Mouse (Mus musculus) MEL (cell line): ENCODE measurements around the gene Rnf166. TPM values are rescaled to one million over a fixed set of nuclear protein-coding genes. Genes with fewer than 3 reads are reported as not detected.

Experiments used
- DNase-seq: peaks from one replicate; pipeline ENCODE4 v3.0.0; 2011; ENCODE audit warnings: low read depth, low spot score
- H3K27ac ChIP-seq: 2 replicates; pipeline ENCODE4 v1.5.1; 2012; ENCODE audit warnings: low read depth, mild to moderate bottlenecking, control low read depth, low read length, moderate library complexity; ENCODE audit not compliant: control insufficient read depth
- H3K27me3 ChIP-seq, 2 experiments: fragments of 150-350 bp in 1 of 2; sonication (generic) in 1 of 2; 2 replicates each; pipeline ENCODE4 v1.6.1; 2012; ENCODE audit warnings: low read length in 2 of 2, mild to moderate bottlenecking in 2 of 2, improper control_type of control experiment in 1 of 2, moderate library complexity in 1 of 2; ENCODE audit not compliant: insufficient read depth in 2 of 2, control insufficient read depth in 1 of 2
- H3K36me3 ChIP-seq, 2 experiments: 2 replicates each; pipeline ENCODE4 v1.6.1; 2012 to 2014; ENCODE audit warnings: low read length in 2 of 2, improper control_type of control experiment in 1 of 2, inconsistent platforms in 1 of 2, mild to moderate bottlenecking in 1 of 2; ENCODE audit not compliant: insufficient read depth in 2 of 2, control insufficient read depth in 1 of 2
- H3K4me1 ChIP-seq, 2 experiments: fragments of 150-350 bp in 1 of 2; sonication (generic) in 1 of 2; 2 replicates each; pipeline ENCODE4 v1.6.1; 2012; ENCODE audit warnings: low read length in 2 of 2, improper control_type of control experiment in 1 of 2, mild to moderate bottlenecking in 1 of 2; ENCODE audit not compliant: insufficient read depth in 2 of 2, control insufficient read depth in 1 of 2
- H3K4me3 ChIP-seq, 2 experiments: fragments of 150-350 bp in 1 of 2; sonication (generic) in 1 of 2; 2 replicates each; pipeline ENCODE4 v1.5.1; 2012; ENCODE audit warnings: low read depth in 2 of 2, low read length in 2 of 2, mild to moderate bottlenecking in 2 of 2, moderate library complexity in 2 of 2, control low read depth in 1 of 2, improper control_type of control experiment in 1 of 2; ENCODE audit not compliant: control insufficient read depth in 1 of 2, insufficient read depth in 1 of 2
- H3K79me2 ChIP-seq: 2 replicates; pipeline ENCODE4 v1.6.1; 2012; ENCODE audit warnings: mild to moderate bottlenecking, low read length, moderate library complexity; ENCODE audit not compliant: control insufficient read depth, poor library complexity, insufficient read depth
- H3K9ac ChIP-seq: 2 replicates; pipeline ENCODE4 v1.6.1; 2012; ENCODE audit warnings: low read depth, mild to moderate bottlenecking, control low read depth, low read length, moderate library complexity; ENCODE audit not compliant: control insufficient read depth, poor library complexity, severe bottlenecking
- H3K9me3 ChIP-seq: fragments of 150-350 bp; sonication (generic); replicated peaks from 2 replicates; pipeline ENCODE4 v1.6.1; 2012; ENCODE audit warnings: mild to moderate bottlenecking, low read length, improper control_type of control experiment, moderate library complexity; ENCODE audit not compliant: insufficient read depth
- CTCF ChIP-seq, 3 experiments: IDR thresholded peaks in 2 of 3; conservative IDR thresholded peaks in 1 of 3; 2 replicates each; pipeline ENCODE4 v1.5.1; 2011 to 2012; ENCODE audit warnings: low read length in 3 of 3, low read depth in 2 of 3, mild to moderate bottlenecking in 2 of 3, improper control_type of control experiment in 1 of 3, inconsistent platforms in 1 of 3, mixed read lengths in 1 of 3, moderate library complexity in 1 of 3; ENCODE audit not compliant: control insufficient read depth in 1 of 3, insufficient read depth in 1 of 3, poor library complexity in 1 of 3, severe bottlenecking in 1 of 3
- E2F4 ChIP-seq: IDR thresholded peaks from 2 replicates; pipeline ENCODE4 v1.6.1; 2011; ENCODE audit warnings: low read depth, low read length, improper control_type of control experiment, borderline replicate concordance
- EP300 ChIP-seq, 2 experiments: IDR thresholded peaks; 2 replicates each; pipeline ENCODE4 v1.6.1; 2011; ENCODE audit warnings: improper control_type of control experiment in 2 of 2, low read length in 2 of 2, low read depth in 1 of 2, mild to moderate bottlenecking in 1 of 2
- HCFC1 ChIP-seq: IDR thresholded peaks from 2 replicates; pipeline ENCODE4 v1.6.1; 2012; ENCODE audit warnings: low read depth, mild to moderate bottlenecking, inconsistent platforms, low read length, improper control_type of control experiment, moderate library complexity
- JUND ChIP-seq: IDR thresholded peaks from 2 replicates; pipeline ENCODE4 v1.6.1; 2011; ENCODE audit warnings: low read depth, mild to moderate bottlenecking, improper control_type of control experiment, low read length
- MAFK ChIP-seq: IDR thresholded peaks from 2 replicates; pipeline ENCODE4 v1.6.1; 2011; ENCODE audit warnings: low read depth, mild to moderate bottlenecking, low read length, improper control_type of control experiment, borderline replicate concordance
- MAX ChIP-seq: IDR thresholded peaks from 2 replicates; pipeline ENCODE4 v1.6.1; 2011; ENCODE audit warnings: low read length, improper control_type of control experiment
- MXI1 ChIP-seq: IDR thresholded peaks from 2 replicates; pipeline ENCODE4 v1.6.1; 2011; ENCODE audit warnings: mild to moderate bottlenecking, low read depth, low read length, improper control_type of control experiment
- NRF1 ChIP-seq: IDR thresholded peaks from 2 replicates; pipeline ENCODE4 v1.6.1; 2014; ENCODE audit warnings: low read depth, mild to moderate bottlenecking, inconsistent platforms, low read length, improper control_type of control experiment, moderate library complexity; ENCODE audit not compliant: poor library complexity, insufficient read depth, severe bottlenecking
- POLR2A ChIP-seq, 2 experiments: IDR thresholded peaks; 2 replicates each; pipeline ENCODE4 v1.6.1; 2011 to 2012; ENCODE audit warnings: low read length in 2 of 2, mild to moderate bottlenecking in 2 of 2, control low read depth in 1 of 2, improper control_type of control experiment in 1 of 2, low read depth in 1 of 2, moderate library complexity in 1 of 2; ENCODE audit not compliant: control insufficient read depth in 1 of 2, insufficient read depth in 1 of 2, poor library complexity in 1 of 2
- RAD21 ChIP-seq: IDR thresholded peaks from 2 replicates; pipeline ENCODE4 v1.6.1; 2011; ENCODE audit warnings: mild to moderate bottlenecking, low read depth, low read length, improper control_type of control experiment
- RCOR1 ChIP-seq: IDR thresholded peaks from 2 replicates; pipeline ENCODE4 v1.6.1; 2012; ENCODE audit warnings: low read depth, mild to moderate bottlenecking, inconsistent platforms, low read length, improper control_type of control experiment
- UBTF ChIP-seq: IDR thresholded peaks from 2 replicates; pipeline ENCODE4 v1.6.1; 2012; ENCODE audit warnings: low read depth, mild to moderate bottlenecking, inconsistent platforms, low read length, improper control_type of control experiment, moderate library complexity, borderline replicate concordance; ENCODE audit not compliant: insufficient read depth
- ZC3H11A ChIP-seq: IDR thresholded peaks from 2 replicates; pipeline ENCODE4 v1.6.1; 2012; ENCODE audit warnings: low read depth, mild to moderate bottlenecking, inconsistent platforms, low read length, improper control_type of control experiment
- ZKSCAN1 ChIP-seq: IDR thresholded peaks from 2 replicates; pipeline ENCODE4 v1.6.1; 2012; ENCODE audit warnings: low read depth, mild to moderate bottlenecking, inconsistent platforms, low read length, improper control_type of control experiment, moderate library complexity
- polyA plus RNA-seq, 2 experiments: library from polyadenylated mRNA; stranded (reverse) in 1 of 2; unstranded in 1 of 2; fragments of >175 nt in 1 of 2; fragments of >200 nt in 1 of 2; gene quantifications; 2 replicates each; pipeline versions ENCODE4 v1.2.1 to v1.2.4; 2012; ENCODE audit warnings: low replicate concordance in 2 of 2, low read depth in 1 of 2; ENCODE audit not compliant: insufficient read length in 2 of 2, insufficient read depth in 1 of 2, missing spikeins in 1 of 2
- total RNA-seq: library from RNA; depleted of rRNA; stranded (reverse); fragments of 300-350 nt; gene quantifications from 2 replicates; pipeline ENCODE4 v1.2.3, GENCODE M21; 2012

Gene Rnf166
- total and polyA plus RNA-seq, 3 experiments = 18.6 to 37.7 TPM; not detected in 1

GRCm38 (mm10) chr8:122517541-122518190 is 41.8 kb upstream of the Rnf166 start:
- peaks cover 0 to 5% of the 10 kb centered on the region in 2 experiments; a peak in 2 of 4 replicates for H3K36me3 ChIP-seq

GRCm38 (mm10) chr8:122515699-122516098 is 39.8 kb upstream of the Rnf166 start:
- Histone ChIP-seq H3K27ac (no peak overlapping the region), H3K36me3 (peaks cover 0 to 5% of the 10 kb centered on the region in 2 experiments; a peak in 2 of 4 replicates)

More at GRCm38 (mm10) chr8:122517541-122518190, 41.8 kb upstream of the Rnf166 start:
- DNase-seq = no peak
- Histone ChIP-seq H3K27ac (no peak overlapping the region), H3K9ac (no peak overlapping the region), H3K4me1 (no peaks in the 10 kb centered on the region), H3K27me3 (no peaks in the 10 kb centered on the region), H3K4me3 (no peak overlapping the region), H3K79me2 (peaks cover 12% of the 10 kb centered on the region; the same call in 1 of the 2 replicates), H3K9me3 (no peaks in the 10 kb centered on the region)
- TF ChIP-seq ZC3H11A = no peak
- no peak for TF ChIP-seq MAX
- TF ChIP-seq CTCF (IDR thresholded peaks at IDR 0.05 in 2 of 3, conservative IDR thresholded peaks at IDR 0.05 in 1 of 3; ENCODE audit: control insufficient read depth in 1 of 3, insufficient read depth in 1 of 3, low read depth in 2 of 3, low read length in 3 of 3, poor library complexity in 1 of 3, severe bottlenecking in 1 of 3) = no peak
- no peak for TF ChIP-seq RAD21
- no peak for TF ChIP-seq POLR2A (IDR thresholded peaks at IDR 0.05; ENCODE audit: control insufficient read depth in 1 of 2, insufficient read depth in 1 of 2, low read depth in 1 of 2, low read length in 2 of 2, poor library complexity in 1 of 2)
- TF ChIP-seq UBTF = no peak
- no peak for TF ChIP-seq E2F4
- no peak for TF ChIP-seq NRF1
- no peak for TF ChIP-seq HCFC1
- no peak for TF ChIP-seq JUND
- no peak for TF ChIP-seq RCOR1
- no peak for TF ChIP-seq EP300 (IDR thresholded peaks at IDR 0.05; ENCODE audit: low read depth in 1 of 2, low read length in 2 of 2)
- no peak for TF ChIP-seq MXI1
- no peak for TF ChIP-seq ZKSCAN1

More at GRCm38 (mm10) chr8:122515699-122516098, 39.8 kb upstream of the Rnf166 start:
- Histone ChIP-seq H3K9ac (no peak overlapping the region), H3K4me1 (no peaks in the 10 kb centered on the region), H3K4me3 (no peak overlapping the region)
- DNase-seq = no peak
- TF ChIP-seq E2F4 (no peak), HCFC1 (no peak), MAFK (no peak)
- TF ChIP-seq, all 39 proteins: peak for 0
- H3K79me2 ChIP-seq = peaks cover 10% of the 10 kb centered on the region; the same call in 1 of the 2 replicates
- H3K9me3 ChIP-seq = no peaks in the 10 kb centered on the region
- H3K27me3 ChIP-seq = no peaks in the 10 kb centered on the region
